Mouse (Mus musculus) embryonic stem cell, embryonic (primary cell): Measurements from ENCODE around the gene Zfr2.

Source experiments
- CTCF ChIA-PET, 4 experiments: fragments of 300-600 bp in 2 of 4; fragments of 350-600 bp in 2 of 4; sonication (Branson Sonifier 250); formaldehyde crosslinking; loops; one replicate each; lab custom pipeline; 2022; ENCODE audit warnings: inconsistent platforms in 2 of 4; lab: Charles Lee
- POLR2A ChIA-PET, 4 experiments: fragments of 300-600 bp in 2 of 4; fragments of 350-600 bp in 2 of 4; sonication (Branson Sonifier 250); formaldehyde crosslinking; loops; one replicate each; lab custom pipeline; 2022; ENCODE audit warnings: antibody characterized with exemption in 4 of 4, inconsistent platforms in 1 of 4; lab: Charles Lee

The Zfr2 gene

GRCm38 (mm10) chr10:81232580-81233225 is at the start of gene Zfr2:
Zfr2 (plus strand) TSS chr10:81233155.
- ChIA-PET POLR2A (interaction anchor here in 3 of 4 experiments (0.6 to 1.5 kb wide), 9 partner anchors 9 to 184 kb away, joined by 3 to 9 read pairs (median 4); partner anchors contain the start of gene Eef2 (in 1 of the 3)), CTCF (interaction anchor here in 2 of 4 experiments (0.6 to 1.8 kb wide), 8 partner anchors 8 to 88 kb away, joined by 3 to 4 read pairs (median 3); partner anchors contain the start of genes Cactin (in 1 of the 2), Nmrk2 (in 1 of the 2) and Pip5k1c (in 1 of the 2))

DNA sequence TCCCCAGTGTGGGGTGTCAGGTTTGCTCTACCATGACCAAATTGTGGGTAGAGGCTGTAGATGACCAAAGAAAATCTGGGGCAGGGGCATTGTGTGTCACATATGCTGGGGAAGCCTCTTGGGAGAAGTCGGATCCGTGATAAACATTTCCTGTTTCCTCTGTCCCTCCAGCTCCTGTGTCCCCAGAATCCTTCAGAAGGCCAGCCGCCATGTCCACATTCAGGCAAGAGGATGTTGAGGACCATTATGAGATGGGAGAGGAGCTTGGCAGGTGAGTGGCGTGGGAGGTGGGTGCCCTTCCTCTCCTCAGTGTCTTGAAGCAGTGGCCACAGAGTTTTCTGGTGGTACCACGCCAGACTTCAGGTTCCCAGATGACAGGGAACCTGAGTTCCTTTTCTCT is 49.1 kb upstream of the Zfr2 start, which contains the start of gene 4930442H23Rik:
Gene 4930442H23Rik (minus strand): TSS at position 45 of the 400 bp plus-strand sequence.
- ChIA-PET CTCF (interaction anchor here in 2 of 4 experiments (0.8 to 1.2 kb wide), 3 partner anchors 11 to 368 kb away, joined by 3 read pairs; no protein-coding TSS in a partner anchor), POLR2A (interaction anchor here (0.5 to 3.0 kb wide), 19 partner anchors 8 to 772 kb away, joined by 3 to 30 read pairs (median 4); partner anchors contain the start of genes Pias4 (in 2 of the 4), Pip5k1c (in 2 of the 4), Eef2 (in 1 of the 4) and Gadd45b (in 1 of the 4))

DNA sequence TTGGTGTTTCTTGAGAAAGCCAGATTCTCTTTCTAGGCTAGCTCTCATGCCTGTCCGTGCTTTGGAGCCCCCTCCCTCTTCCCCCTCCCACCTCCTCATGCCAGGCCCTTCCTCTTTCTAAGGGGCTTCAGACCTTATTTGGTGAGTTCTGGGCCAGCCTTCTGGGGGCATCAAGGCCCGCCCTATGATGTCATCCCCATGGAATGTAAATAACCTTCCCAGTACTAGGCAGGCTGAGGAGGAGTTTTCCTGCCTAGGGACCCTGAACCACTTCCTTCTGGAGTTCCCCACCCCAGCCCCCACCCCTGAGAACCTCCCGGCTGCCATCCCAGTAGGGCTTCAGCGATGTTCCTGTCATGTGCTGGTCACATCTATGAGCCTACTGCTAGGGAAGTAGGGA is 48.2 kb upstream of the Zfr2 start:
- ChIA-PET POLR2A (interaction anchor here (0.7 to 3.0 kb wide), 15 partner anchors 8 to 254 kb away, joined by 3 to 30 read pairs (median 4); partner anchors contain the start of genes Eef2 (in 2 of the 4), Pias4 (in 2 of the 4), 4930404N11Rik (in 1 of the 4) and Gadd45b (in 1 of the 4)), CTCF (interaction anchor here in 2 of 4 experiments (0.8 to 1.0 kb wide), 3 partner anchors 9 to 367 kb away, joined by 3 to 6 read pairs (median 3); no protein-coding TSS in a partner anchor)

DNA sequence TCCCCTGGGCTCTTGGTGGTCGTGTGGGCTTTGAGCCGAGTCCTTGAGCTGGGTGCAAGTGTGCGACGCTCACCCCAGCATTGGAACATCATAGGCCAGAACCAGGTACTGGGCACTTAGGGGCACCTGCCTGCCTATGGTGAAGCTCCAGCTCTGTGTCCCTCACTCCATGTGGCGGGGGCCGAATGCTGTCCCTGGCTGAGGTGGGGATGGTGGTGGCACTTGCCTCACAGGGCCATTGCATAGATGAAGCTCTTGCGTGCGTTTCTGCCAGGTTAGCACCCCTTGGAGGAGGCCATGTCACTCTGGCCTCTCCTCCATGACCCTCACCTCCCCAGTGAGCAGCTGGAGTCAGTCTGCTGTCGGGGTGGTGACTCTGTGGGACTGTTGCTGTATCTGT is 45.8 kb upstream of the Zfr2 start:
- ChIA-PET POLR2A (interaction anchor here (0.5 to 3.0 kb wide), 13 partner anchors 9 to 172 kb away, joined by 3 to 24 read pairs (median 4); partner anchors contain the start of genes Eef2 (in 2 of the 4) and Gng7 (in 1 of the 4)), CTCF (interaction anchor here in 2 of 4 experiments (0.5 to 1.6 kb wide), 5 partner anchors 11 to 177 kb away, joined by 3 to 5 read pairs (median 3); partner anchors contain the start of gene Pip5k1c (in 1 of the 2))

DNA sequence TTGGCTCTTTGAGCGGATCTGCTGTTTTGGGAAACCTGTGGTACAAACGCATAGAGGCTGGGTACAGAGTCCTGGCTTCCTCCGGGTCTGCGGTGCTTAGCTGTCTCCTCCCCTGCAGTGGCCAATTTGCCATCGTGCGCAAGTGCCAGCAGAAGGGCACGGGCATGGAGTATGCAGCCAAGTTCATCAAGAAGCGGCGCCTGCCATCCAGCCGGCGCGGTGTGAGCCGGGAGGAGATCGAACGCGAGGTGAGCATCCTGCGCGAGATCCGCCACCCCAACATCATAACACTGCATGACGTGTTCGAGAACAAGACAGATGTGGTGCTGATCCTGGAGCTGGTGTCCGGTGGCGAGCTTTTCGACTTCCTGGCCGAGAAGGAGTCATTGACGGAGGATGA is 43.1 kb upstream of the Zfr2 start:
- ChIA-PET POLR2A (interaction anchor here (0.6 to 7.2 kb wide), 15 partner anchors 11 to 344 kb away, joined by 3 to 189 read pairs (median 5); partner anchors contain the start of genes Eef2 (in 2 of the 4), Fzr1 (in 1 of the 4), Gng7 (in 1 of the 4) and Map2k2 (in 1 of the 4)), CTCF (interaction anchor here in 3 of 4 experiments (0.6 to 5.0 kb wide), 15 partner anchors 9 to 321 kb away, joined by 3 to 35 read pairs (median 3); partner anchors contain the start of genes Atcay (in 1 of the 3), Pip5k1c (in 1 of the 3), Sgta (in 1 of the 3) and Tjp3 (in 1 of the 3))

GRCm38 (mm10) chr10:81190236-81190911 is 42.6 kb upstream of the Zfr2 start:
- POLR2A ChIA-PET: interaction anchor here (0.5 to 7.2 kb wide), 34 partner anchors 11 to 344 kb away, joined by 3 to 189 read pairs (median 3); partner anchors contain the start of genes Eef2 (in 2 of the 4), Gadd45b (in 2 of the 4), Cactin (in 1 of the 4) and Fzr1 (in 1 of the 4)
- CTCF ChIA-PET: interaction anchor here (0.6 to 5.0 kb wide), 29 partner anchors 9 to 320 kb away, joined by 3 to 35 read pairs (median 4); partner anchors contain the start of genes Atcay (in 1 of the 4), Pip5k1c (in 1 of the 4), Sgta (in 1 of the 4) and Tjp3 (in 1 of the 4)

GRCm38 (mm10) chr10:81190912-81191321 is 42.0 kb upstream of the Zfr2 start:
- POLR2A ChIA-PET: interaction anchor here (0.5 to 7.2 kb wide), 42 partner anchors 11 to 546 kb away, joined by 3 to 189 read pairs (median 3); partner anchors contain the start of genes Eef2 (in 3 of the 4), Gadd45b (in 2 of the 4), Map2k2 (in 2 of the 4) and Pip5k1c (in 2 of the 4)
- CTCF ChIA-PET: interaction anchor here (0.5 to 5.0 kb wide), 36 partner anchors 10 to 324 kb away, joined by 3 to 35 read pairs (median 4); partner anchors contain the start of genes Atcay (in 1 of the 4), Hmg20b (in 1 of the 4), Pip5k1c (in 1 of the 4) and Sgta (in 1 of the 4)

- ChIA-PET CTCF (interaction anchor here (0.5 to 5.0 kb wide), 50 partner anchors 10 to 333 kb away, joined by 3 to 35 read pairs (median 4); partner anchors contain the start of genes Pip5k1c (in 2 of the 4), Eef2 (in 1 of the 4), Gna15 (in 1 of the 4) and Gng7 (in 1 of the 4)), POLR2A (interaction anchor here (0.5 to 7.2 kb wide), 77 partner anchors 7 to 622 kb away, joined by 3 to 189 read pairs (median 4); partner anchors contain the start of genes Eef2 (in 4 of the 4), Map2k2 (in 3 of the 4), 4930442H23Rik (in 2 of the 4) and Dapk3 (in 2 of the 4))
Observed at GRCm38 (mm10) chr10:81191342-81191982, 41.5 kb upstream of the Zfr2 start.

GRCm38 (mm10) chr10:81192270-81192967 is 40.5 kb upstream of the Zfr2 start:
- POLR2A ChIA-PET: interaction anchor here (0.6 to 7.2 kb wide), 97 partner anchors 8 to 623 kb away, joined by 3 to 189 read pairs (median 4); partner anchors contain the start of genes Eef2 (in 4 of the 4), Map2k2 (in 3 of the 4), Slc39a3 (in 3 of the 4) and 4930442H23Rik (in 2 of the 4)
- CTCF ChIA-PET: interaction anchor here (0.5 to 5.0 kb wide), 53 partner anchors 13 to 946 kb away, joined by 3 to 35 read pairs (median 5); partner anchors contain the start of genes Gna15 (in 2 of the 4), Pip5k1c (in 2 of the 4), Atcay (in 1 of the 4) and Celf5 (in 1 of the 4)

DNA sequence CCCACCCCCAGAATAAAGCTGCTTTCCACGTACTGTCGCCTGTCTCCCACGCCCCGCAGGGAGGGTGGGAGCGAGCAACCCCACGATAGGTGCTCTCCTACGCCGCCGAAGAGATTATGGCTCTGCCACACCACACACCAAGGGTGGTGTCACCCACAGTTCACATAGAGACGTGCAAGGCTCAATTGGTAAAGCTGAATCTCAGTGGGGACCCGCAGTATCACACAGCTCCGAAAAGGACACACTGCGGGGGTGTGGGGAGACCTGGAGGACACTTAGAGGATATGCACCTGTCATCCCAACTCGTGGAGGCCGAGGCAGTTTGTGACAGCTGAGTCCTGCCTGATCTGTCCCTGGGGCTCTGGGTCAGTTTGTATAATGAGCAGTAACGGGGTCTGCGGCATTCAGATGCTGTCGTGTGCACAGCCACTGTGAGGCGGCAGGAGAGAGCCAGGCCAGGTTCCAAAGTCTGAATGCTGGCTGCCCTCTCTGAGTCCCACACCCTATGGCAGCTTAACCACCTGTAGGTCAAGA is 39.9 kb upstream of the Zfr2 start:
- POLR2A ChIA-PET: interaction anchor here (0.6 to 7.2 kb wide), 86 partner anchors 9 to 517 kb away, joined by 3 to 189 read pairs (median 4); partner anchors contain the start of genes Eef2 (in 4 of the 4), Sgta (in 3 of the 4), 4930442H23Rik (in 2 of the 4) and Cactin (in 2 of the 4)
- CTCF ChIA-PET: interaction anchor here (0.6 to 5.0 kb wide), 49 partner anchors 10 to 947 kb away, joined by 3 to 35 read pairs (median 5); partner anchors contain the start of genes Pip5k1c (in 2 of the 4), Atcay (in 1 of the 4), Celf5 (in 1 of the 4) and Eef2 (in 1 of the 4)

GRCm38 (mm10) chr10:81193991-81194774 is 38.8 kb upstream of the Zfr2 start:
- POLR2A ChIA-PET: interaction anchor here (0.5 to 7.2 kb wide), 50 partner anchors 8 to 529 kb away, joined by 3 to 189 read pairs (median 4); partner anchors contain the start of genes Eef2 (in 3 of the 4), Pip5k1c (in 3 of the 4), 4930442H23Rik (in 2 of the 4) and Dapk3 (in 2 of the 4)
- CTCF ChIA-PET: interaction anchor here (0.6 to 5.0 kb wide), 30 partner anchors 9 to 356 kb away, joined by 3 to 35 read pairs (median 5); partner anchors contain the start of genes Pip5k1c (in 2 of the 4), Atcay (in 1 of the 4), Celf5 (in 1 of the 4) and Tjp3 (in 1 of the 4)

- CTCF ChIA-PET: interaction anchor here in 3 of 4 experiments (0.6 to 2.0 kb wide), 4 partner anchors 8 to 255 kb away, joined by 3 to 7 read pairs (median 4); no protein-coding TSS in a partner anchor
Observed at GRCm38 (mm10) chr10:81195300-81195699, 37.7 kb upstream of the Zfr2 start.

GRCm38 (mm10) chr10:81196470-81197065 is 36.4 kb upstream of the Zfr2 start:
- ChIA-PET CTCF (interaction anchor here in 2 of 4 experiments (0.6 to 1.1 kb wide), 6 partner anchors 48 to 254 kb away, joined by 3 to 5 read pairs (median 4); partner anchors contain the start of gene Pip5k1c (in 1 of the 2)), POLR2A (interaction anchor here in 3 of 4 experiments (0.6 to 2.1 kb wide), 8 partner anchors 21 to 170 kb away, joined by 3 to 11 read pairs (median 4); partner anchors contain the start of genes 4930404N11Rik (in 1 of the 3) and Eef2 (in 1 of the 3))

More at GRCm38 (mm10) chr10:81195300-81195699, 37.7 kb upstream of the Zfr2 start:
- POLR2A ChIA-PET: interaction anchor here in 3 of 4 experiments (0.9 to 7.2 kb wide), 12 partner anchors 8 to 266 kb away, joined by 3 to 189 read pairs (median 4); partner anchors contain the start of genes Eef2 (in 3 of the 3), Gadd45b (in 1 of the 3) and Pip5k1c (in 1 of the 3)
